Mouse (Mus musculus): ENCODE data around the gene Slc36a4.

DNA sequence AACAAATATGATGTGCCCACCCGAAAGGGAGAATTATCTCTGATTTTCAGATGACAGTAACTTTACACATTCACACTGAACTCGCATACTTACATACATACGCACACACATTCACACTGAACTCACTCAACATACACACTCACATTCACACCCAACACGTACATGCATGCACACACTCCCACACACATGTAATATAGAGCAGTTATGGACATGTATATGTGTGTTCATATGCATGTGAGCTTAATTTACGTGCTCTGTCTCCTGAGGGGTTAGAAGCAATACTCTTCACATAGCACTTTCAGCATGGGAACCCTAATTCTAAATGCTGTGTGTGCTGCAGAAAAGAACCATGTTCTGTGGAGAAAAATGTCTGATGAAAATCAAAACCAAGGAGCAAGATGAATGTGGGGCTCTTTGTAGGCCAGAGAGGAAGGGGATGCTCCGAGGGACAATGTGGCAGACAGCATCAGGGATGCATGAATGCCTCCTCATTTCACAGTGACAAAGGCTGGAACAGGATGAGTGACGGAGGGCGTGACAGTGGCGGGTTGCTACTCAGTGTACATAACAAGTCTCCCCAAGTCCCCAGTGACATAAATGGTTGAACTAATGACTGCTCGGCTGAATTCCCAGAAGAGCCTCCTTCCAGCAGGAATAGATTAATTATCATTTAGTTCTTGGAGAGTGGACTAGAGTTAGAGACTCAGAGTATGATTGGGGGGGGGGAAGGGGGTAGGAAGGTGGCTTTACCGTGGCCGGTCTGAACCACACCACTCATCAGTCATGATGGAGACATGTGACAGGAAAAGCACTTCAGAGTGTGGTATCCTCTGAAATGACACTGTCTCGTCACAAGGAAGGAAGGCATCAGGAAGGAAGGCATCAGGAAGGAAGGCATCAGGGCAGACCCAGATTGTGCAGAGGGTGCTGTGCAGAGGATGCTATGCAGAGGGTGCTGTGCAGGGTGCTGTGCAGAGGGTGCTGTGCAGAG lies 22.5 kb downstream of the Slc36a4 start:
- no peak for TF ChIP-seq CTCF (IDR thresholded peaks at IDR 0.05; ENCODE audit: insufficient read depth, low read depth, low read length)
- no peak for TF ChIP-seq POLR2A (IDR thresholded peaks at IDR 0.05; ENCODE audit: insufficient read depth, low read depth, low read length)
